Mouse (Mus musculus): Measurements from ENCODE around the gene Svs5. TPM values are rescaled to one million over a fixed set of nuclear protein-coding genes. Genes with fewer than 3 reads are reported as not detected.

Svs5 gene
- polyA plus RNA-seq, 1 experiment from 2014 or later: not detected

DNA sequence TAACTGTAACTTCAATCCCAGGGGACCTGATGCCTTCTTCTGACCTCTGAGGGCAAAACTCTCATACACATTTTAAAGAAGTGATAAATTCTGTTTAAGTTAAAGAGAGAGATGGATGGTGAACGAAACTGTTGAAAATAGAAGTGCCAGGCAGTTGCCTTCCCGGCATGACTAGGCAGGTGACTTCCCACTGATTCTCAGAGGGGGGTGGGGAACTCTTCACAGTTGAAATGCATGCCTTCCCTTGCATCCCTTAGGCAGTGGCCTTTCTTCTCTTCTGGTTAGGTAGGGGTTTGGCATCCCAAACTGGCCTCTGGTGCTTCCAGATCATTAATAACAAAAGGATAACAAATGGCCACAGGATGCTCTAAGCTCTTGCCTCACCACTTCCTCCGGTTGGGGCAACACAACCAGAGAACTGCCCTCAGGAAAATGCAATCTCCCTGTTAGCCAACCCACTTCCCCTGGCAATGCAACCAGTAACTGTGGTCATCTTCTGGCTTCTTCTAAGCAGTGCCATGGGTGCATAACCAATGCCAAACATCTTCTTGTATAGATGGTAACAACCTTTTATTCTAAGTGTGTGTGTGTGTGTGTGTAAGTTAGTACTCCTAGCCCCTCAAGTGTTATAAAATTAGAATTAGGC, 40.0 kb downstream of the Svs5 start:
- H3K9ac ChIP-seq (replicated peaks; ENCODE audit: low read length): no peak overlapping the region
- H3K27ac ChIP-seq (ENCODE audit: low read length): no peak overlapping the region
- H3K4me3 ChIP-seq (ENCODE audit: low read length): no peak overlapping the region
- no peaks in the 10 kb centered on the region for H3K9me3 ChIP-seq (ENCODE audit: low read length)
- 27% methylated on average over 3 of the region's 3 CpGs for WGBS
- H3K4me1 ChIP-seq (ENCODE audit: insufficient read depth, low read length): no peaks in the 10 kb centered on the region
- H3K4me2 ChIP-seq (replicated peaks; ENCODE audit: low read depth, low read length): no peak overlapping the region
- no peak for ATAC-seq (ENCODE audit: low FRiP score, low TSS enrichment)
- no peaks in the 10 kb centered on the region for H3K36me3 ChIP-seq (ENCODE audit: insufficient read depth, low read length)
- no peaks in the 10 kb centered on the region for H3K27me3 ChIP-seq (ENCODE audit: insufficient read depth, low read length)

DNA sequence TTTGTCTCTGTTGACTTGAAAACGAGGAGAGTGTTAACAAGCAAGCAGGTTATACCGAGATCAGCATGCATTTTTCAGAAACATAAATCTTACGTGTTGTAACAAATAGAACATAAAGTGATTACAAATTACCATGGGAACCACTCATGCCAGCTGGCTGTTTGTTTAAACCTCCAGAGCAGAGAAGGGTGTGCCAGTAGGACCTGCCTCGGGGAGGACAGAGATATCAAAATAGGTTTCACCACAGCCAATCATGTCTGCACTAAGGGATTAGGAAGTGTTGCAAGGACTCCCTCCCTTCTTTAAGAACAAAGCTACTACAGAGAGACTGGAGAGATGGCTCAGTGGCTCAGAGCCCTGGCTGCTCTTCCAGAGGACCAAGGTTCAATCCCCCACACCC, 40.6 kb downstream of the Svs5 start:
- H3K9me3 ChIP-seq (ENCODE audit: low read length): no peaks in the 10 kb centered on the region
- H3K36me3 ChIP-seq (ENCODE audit: insufficient read depth, low read length): no peaks in the 10 kb centered on the region
- no peak for ATAC-seq (ENCODE audit: low FRiP score, low TSS enrichment)
- no peaks in the 10 kb centered on the region for H3K4me1 ChIP-seq (ENCODE audit: insufficient read depth, low read length)
- H3K4me2 ChIP-seq (replicated peaks; ENCODE audit: low read depth, low read length): no peak overlapping the region
- H3K4me3 ChIP-seq (ENCODE audit: low read length): no peak overlapping the region
- H3K27me3 ChIP-seq (ENCODE audit: insufficient read depth, low read length): no peaks in the 10 kb centered on the region
- 48% methylated on average over 4 of the region's 4 CpGs for WGBS
- H3K9ac ChIP-seq (replicated peaks; ENCODE audit: low read length): no peak overlapping the region
- no peak overlapping the region for H3K27ac ChIP-seq (ENCODE audit: low read length)

DNA sequence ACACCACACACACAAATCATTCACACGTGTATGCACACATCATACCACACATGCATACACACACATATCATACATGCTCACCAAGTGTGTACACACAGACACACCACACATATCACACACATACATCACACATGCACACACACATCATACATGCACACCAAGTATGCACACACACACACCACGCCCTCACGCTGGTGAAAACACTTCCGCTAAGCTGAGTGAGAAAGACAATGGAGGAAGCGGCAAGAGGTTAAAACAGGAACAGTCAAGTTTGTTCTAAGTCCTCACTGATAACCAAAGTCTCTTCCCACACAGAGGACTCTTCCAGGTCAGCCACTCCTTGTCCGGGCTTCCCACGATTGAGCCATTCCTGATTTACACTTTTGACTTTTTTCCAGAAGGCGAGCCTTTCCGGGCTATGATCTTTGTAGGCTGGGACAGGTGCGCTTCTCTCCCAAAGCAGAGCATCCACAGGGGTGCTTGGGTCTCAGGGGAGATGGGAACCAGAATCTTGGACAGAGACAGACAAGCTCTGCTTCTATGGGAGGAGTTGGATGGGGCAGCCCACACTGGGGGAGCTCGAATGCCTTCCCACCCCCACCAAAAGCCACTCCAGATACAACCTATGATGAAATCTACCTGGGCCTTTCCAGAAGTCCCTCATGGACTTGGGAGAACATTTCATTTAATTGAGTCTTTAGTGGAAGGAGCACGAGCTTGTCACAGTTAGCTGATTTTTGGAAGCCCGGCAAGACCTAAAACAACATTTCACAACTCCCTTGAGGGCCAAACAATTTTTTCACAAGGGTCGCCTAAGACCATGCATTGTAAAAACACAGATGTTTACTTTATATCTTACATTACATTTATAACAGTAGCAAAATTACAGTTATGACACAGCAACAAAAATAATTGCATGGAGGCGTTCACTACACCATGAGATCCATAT, 45.2 kb downstream of the Svs5 start:
- no peaks in the 10 kb centered on the region for H3K9me3 ChIP-seq (ENCODE audit: low read length)
- H3K27ac ChIP-seq (ENCODE audit: low read length): no peak overlapping the region
- no peaks in the 10 kb centered on the region for H3K36me3 ChIP-seq (ENCODE audit: insufficient read depth, low read length)
- H3K27me3 ChIP-seq (ENCODE audit: insufficient read depth, low read length): no peaks in the 10 kb centered on the region
- ATAC-seq (ENCODE audit: low FRiP score, low TSS enrichment): no peak
- no peak overlapping the region for H3K4me2 ChIP-seq (replicated peaks; ENCODE audit: low read depth, low read length)
- 80% methylated on average over 15 of the region's 15 CpGs for WGBS
- no peak overlapping the region for H3K4me3 ChIP-seq (ENCODE audit: low read length)
- H3K4me1 ChIP-seq (ENCODE audit: insufficient read depth, low read length): no peaks in the 10 kb centered on the region
- no peak overlapping the region for H3K9ac ChIP-seq (replicated peaks; ENCODE audit: low read length)

DNA sequence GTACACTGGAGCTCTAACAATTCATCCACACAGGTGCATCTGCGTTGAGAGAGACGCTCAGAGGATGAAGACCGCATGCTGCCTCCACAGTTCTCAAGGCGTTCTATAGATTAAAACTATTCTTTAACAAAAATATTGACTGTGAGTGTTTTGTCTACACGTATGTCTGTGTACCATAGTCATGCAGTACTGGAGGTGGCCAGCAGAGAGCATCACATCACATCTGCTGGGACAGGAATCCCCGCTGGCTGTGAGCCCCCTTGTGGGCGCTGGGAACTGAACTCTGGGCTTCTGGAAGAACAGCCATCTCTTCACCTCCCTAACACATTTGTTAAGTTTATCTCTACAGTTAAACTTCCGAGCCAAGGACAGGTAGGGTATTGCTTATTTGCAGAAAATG, 49.2 kb downstream of the Svs5 start:
- ATAC-seq (ENCODE audit: low FRiP score, low TSS enrichment): no peak
- 81% methylated on average over 8 of the region's 8 CpGs for WGBS
- no peaks in the 10 kb centered on the region for H3K36me3 ChIP-seq (ENCODE audit: insufficient read depth, low read length)

DNA sequence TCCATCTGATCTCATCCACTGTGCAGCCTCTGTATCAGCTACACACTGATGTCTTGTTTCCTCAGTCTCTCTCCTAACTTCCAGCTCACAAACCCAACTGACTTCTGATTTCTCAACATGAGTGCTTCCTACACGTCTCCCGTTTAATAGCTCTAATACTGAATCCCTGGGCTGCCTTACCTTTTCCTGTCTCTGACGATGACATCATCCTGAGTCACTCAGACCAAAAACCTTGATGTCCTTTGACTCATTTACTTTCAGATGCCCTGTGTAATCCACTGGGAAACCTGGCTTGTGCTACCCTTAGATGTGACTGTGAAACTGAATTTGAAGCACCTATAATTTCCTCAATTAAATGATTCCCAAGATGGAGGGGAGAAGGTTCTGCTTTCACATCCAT, 50.4 kb downstream of the Svs5 start:
- Histone ChIP-seq H3K9me3 (ENCODE audit: low read length) (no peaks in the 10 kb centered on the region), H3K4me2 (replicated peaks; ENCODE audit: low read depth, low read length) (no peak overlapping the region), H3K27ac (ENCODE audit: low read length) (no peak overlapping the region), H3K9ac (replicated peaks; ENCODE audit: low read length) (no peak overlapping the region), H3K36me3 (ENCODE audit: insufficient read depth, low read length) (no peaks in the 10 kb centered on the region), H3K27me3 (ENCODE audit: insufficient read depth, low read length) (peaks cover 11% of the 10 kb centered on the region), H3K4me3 (ENCODE audit: low read length) (no peak overlapping the region), H3K4me1 (ENCODE audit: insufficient read depth, low read length) (peaks cover 8% of the 10 kb centered on the region; the same call in 1 of the 2 replicates)
- 75% methylated on average over 3 of the region's 3 CpGs for WGBS
- ATAC-seq (ENCODE audit: low FRiP score, low TSS enrichment): no peak

More for the DNA sequence above, 49.2 kb downstream of the Svs5 start:
- peaks cover 3% of the 10 kb centered on the region; the same call in 1 of the 2 replicates for H3K27me3 ChIP-seq (ENCODE audit: insufficient read depth, low read length)
- no peak overlapping the region for H3K27ac ChIP-seq (ENCODE audit: low read length)
- H3K9ac ChIP-seq (replicated peaks; ENCODE audit: low read length): no peak overlapping the region
- no peaks in the 10 kb centered on the region for H3K9me3 ChIP-seq (ENCODE audit: low read length)
- H3K4me1 ChIP-seq (ENCODE audit: insufficient read depth, low read length): peaks cover 8% of the 10 kb centered on the region; the same call in 1 of the 2 replicates
- H3K4me2 ChIP-seq (replicated peaks; ENCODE audit: low read depth, low read length): no peak overlapping the region
- H3K4me3 ChIP-seq (ENCODE audit: low read length): no peak overlapping the region

Small RNAs within 50 kb of the gene (microRNA-seq; reads per million reads assigned to microRNA genes)
- not detected for gene Mir7678

Other genes with a start within 250 kb of the Svs5 start
- 0.21 and 0.25 TPM in 2 replicates for gene Kcns1, start 161.6 kb upstream of the Svs5 start, polyA plus RNA-seq (2015; fragmentation: Nextera tagmentation; extraction: Ambion mirVana)
- gene Wfdc5, start 150.0 kb upstream of the Svs5 start, polyA plus RNA-seq (2015; fragmentation: Nextera tagmentation; extraction: Ambion mirVana): not detected in 2 replicates
- not detected in 2 replicates for gene Wfdc12, start 142.1 kb upstream of the Svs5 start, polyA plus RNA-seq (2015; fragmentation: Nextera tagmentation; extraction: Ambion mirVana)
- gene Wfdc15a, start 132.6 kb upstream of the Svs5 start, polyA plus RNA-seq (2015; fragmentation: Nextera tagmentation; extraction: Ambion mirVana): not detected in 2 replicates
- 98.1 and 100 TPM in 2 replicates for gene Wfdc15b, start 111.1 kb upstream of the Svs5 start, polyA plus RNA-seq (2015; fragmentation: Nextera tagmentation; extraction: Ambion mirVana)
- gene Svs2, start 94.3 kb upstream of the Svs5 start, polyA plus RNA-seq (2015; fragmentation: Nextera tagmentation; extraction: Ambion mirVana): not detected in 2 replicates
- gene Svs3b, start 76.1 kb upstream of the Svs5 start, polyA plus RNA-seq (2015; fragmentation: Nextera tagmentation; extraction: Ambion mirVana): not detected in 2 replicates
- not detected in 2 replicates for gene Svs4, start 54.3 kb upstream of the Svs5 start, polyA plus RNA-seq (2015; fragmentation: Nextera tagmentation; extraction: Ambion mirVana)
- gene Svs3a, start 43.5 kb upstream of the Svs5 start, polyA plus RNA-seq (2015; fragmentation: Nextera tagmentation; extraction: Ambion mirVana): not detected in 2 replicates
- gene Svs6, start 16.0 kb upstream of the Svs5 start, polyA plus RNA-seq (2015; fragmentation: Nextera tagmentation; extraction: Ambion mirVana): not detected in 2 replicates
- 0.41 and 1.00 TPM in 2 replicates for gene Slpi, start 56.4 kb downstream of the Svs5 start, polyA plus RNA-seq (2015; fragmentation: Nextera tagmentation; extraction: Ambion mirVana)
- gene Rbpjl, start 70.4 kb downstream of the Svs5 start, polyA plus RNA-seq (2015; fragmentation: Nextera tagmentation; extraction: Ambion mirVana): 0.06 and 0.29 TPM in 2 replicates
- gene Matn4, start 72.4 kb downstream of the Svs5 start, polyA plus RNA-seq (2015; fragmentation: Nextera tagmentation; extraction: Ambion mirVana): 0.75 and 2.0 TPM in 2 replicates
- gene Sdc4, start 111.1 kb downstream of the Svs5 start, polyA plus RNA-seq (2015; fragmentation: Nextera tagmentation; extraction: Ambion mirVana): 204 and 209 TPM in 2 replicates
- 65.9 and 67.0 TPM in 2 replicates for gene Sys1, start 124.2 kb downstream of the Svs5 start, polyA plus RNA-seq (2015; fragmentation: Nextera tagmentation; extraction: Ambion mirVana)
- gene Gm20458, start 128.2 kb downstream of the Svs5 start, polyA plus RNA-seq (2015; fragmentation: Nextera tagmentation; extraction: Ambion mirVana): 8.1 and 14.0 TPM in 2 replicates
- not detected in 2 replicates for gene Trp53tg5, start 141.0 kb downstream of the Svs5 start, polyA plus RNA-seq (2015; fragmentation: Nextera tagmentation; extraction: Ambion mirVana)
- gene Dbndd2, start 153.4 kb downstream of the Svs5 start, polyA plus RNA-seq (2015; fragmentation: Nextera tagmentation; extraction: Ambion mirVana): 12.6 and 18.2 TPM in 2 replicates
- gene Pigt, start 164.8 kb downstream of the Svs5 start, polyA plus RNA-seq (2015; fragmentation: Nextera tagmentation; extraction: Ambion mirVana): 70.7 and 75.8 TPM in 2 replicates
- 399 and 441 TPM in 2 replicates for gene Wfdc2, start 229.7 kb downstream of the Svs5 start, polyA plus RNA-seq (2015; fragmentation: Nextera tagmentation; extraction: Ambion mirVana)
- not detected in 2 replicates for gene Spint3, start 240.7 kb downstream of the Svs5 start, polyA plus RNA-seq (2015; fragmentation: Nextera tagmentation; extraction: Ambion mirVana)